8 mouse cellular contexts compared by ENCODE assay signal in the genomic region with DNA sequence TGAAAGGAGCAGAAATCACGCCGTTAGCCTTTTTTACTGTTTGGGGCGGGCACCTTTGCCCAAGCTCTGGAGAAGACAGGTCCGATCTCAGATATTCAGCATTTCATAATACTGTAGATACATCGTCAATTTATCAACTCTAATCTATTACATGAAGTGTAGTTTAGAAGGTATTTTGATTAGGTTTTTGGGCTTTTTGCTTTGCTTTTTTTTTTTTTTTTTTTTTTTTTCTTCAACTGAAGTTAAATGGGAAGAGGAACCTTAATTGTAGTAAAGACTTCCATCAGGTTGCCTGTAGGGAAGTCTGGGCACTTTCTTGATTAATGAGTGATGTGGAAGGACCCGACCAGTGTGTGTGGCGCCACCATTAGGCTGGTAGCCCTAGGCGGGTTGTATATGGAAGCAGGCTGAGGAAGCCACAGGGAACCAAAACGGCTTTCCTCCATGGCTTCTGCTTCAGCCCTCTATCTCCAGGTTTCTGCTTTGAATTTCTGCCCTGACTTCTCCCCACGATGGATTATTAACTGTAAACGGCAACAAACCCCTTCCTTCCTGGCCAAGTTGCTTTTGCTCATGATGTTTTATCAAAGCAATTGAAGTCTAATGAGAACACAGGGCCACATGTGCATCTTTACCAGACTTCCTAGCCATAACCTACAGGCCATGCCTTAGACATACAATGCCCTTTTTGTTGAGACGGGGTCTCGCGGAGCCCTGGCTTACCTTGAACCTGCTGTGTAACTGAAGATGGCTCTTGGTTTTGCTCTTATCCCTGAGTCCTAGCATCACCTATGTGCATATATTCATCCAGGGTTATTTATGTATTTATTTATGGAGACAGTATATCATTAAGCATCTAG. TPM values are rescaled to one million over a fixed set of nuclear protein-coding genes. Genes with fewer than 3 reads are reported as not detected.
A peak's percentile ranks its signal among the peaks of the same experiment; 100 is the strongest.
DNase-seq lines count a peak whose midpoint lies in the region; ATAC-seq and TF ChIP-seq lines count a peak whose summit lies in the region.

No protein-coding gene starts in this region.

- H3K4me3 ChIP-seq in erythroblast, embryonic 14.5 days (replicated peaks) = peak overlapping the region; percentile 77
- H3K4me3 ChIP-seq in bone marrow macrophage, adult 2 months (ENCODE audit: insufficient read depth, low read length) = peak overlapping the region; percentile 80
- H3K4me3 ChIP-seq in forebrain, embryonic 13.5 days = peak overlapping the region; percentile 86
- peak overlapping the region; percentile 86 for H3K4me3 ChIP-seq in intestine, embryonic 15.5 days (replicated peaks)
- peak overlapping the region; percentile 87 for H3K4me3 ChIP-seq in lung, adult 2 months (replicated peaks; ENCODE audit: extremely low read depth, low read depth, low read length)

- peak overlapping the region; percentile 99 for H3K4me2 ChIP-seq in forebrain, embryonic 13.5 days
- peak overlapping the region; percentile 97 for H3K4me2 ChIP-seq in intestine, embryonic 15.5 days (replicated peaks)

- ATAC-seq in erythroblast, adult 5-6 weeks (replicated peaks; ENCODE audit: low FRiP score, poor library complexity, severe bottlenecking) = no peak
- ATAC-seq in forebrain, embryonic 13.5 days = no peak
- ATAC-seq in intestine, embryonic 15.5 days = no peak

- TF ChIP-seq POLR2A in bone marrow macrophage, adult 2 months (IDR thresholded peaks at IDR 0.05; ENCODE audit: borderline replicate concordance, low read depth, low read length) = no peak
- no peak for TF ChIP-seq POLR2A in lung, adult 2 months (IDR thresholded peaks at IDR 0.05; ENCODE audit: borderline replicate concordance, extremely low read depth, low read depth, low read length)

- H3K9me3 ChIP-seq in erythroblast, embryonic 14.5 days (ENCODE audit: control insufficient read depth, low read length) = no peaks in the 10 kb centered on the region; the same call in 1 of the 2 replicates
- no peaks in the 10 kb centered on the region for H3K9me3 ChIP-seq in forebrain, embryonic 13.5 days (replicated peaks)
- no peaks in the 10 kb centered on the region for H3K9me3 ChIP-seq in intestine, embryonic 15.5 days

- no peak for TF ChIP-seq CTCF in bone marrow macrophage, adult 2 months (IDR thresholded peaks at IDR 0.05; ENCODE audit: low read depth, low read length)
- TF ChIP-seq CTCF in lung, adult 2 months (IDR thresholded peaks at IDR 0.05; ENCODE audit: insufficient read depth, low read length) = no peak

- H3K27me3 ChIP-seq in erythroblast, embryonic 14.5 days (ENCODE audit: control insufficient read depth) = peaks cover 29% of the 10 kb centered on the region
- no peaks in the 10 kb centered on the region; the same call in 1 of the 2 replicates for H3K27me3 ChIP-seq in forebrain, embryonic 13.5 days
- H3K27me3 ChIP-seq in intestine, embryonic 15.5 days (replicated peaks) = no peaks in the 10 kb centered on the region
- no peaks in the 10 kb centered on the region for H3K27me3 ChIP-seq in splenic B cell, adult 2 months (ENCODE audit: control insufficient read depth, insufficient read depth, low read length, poor library complexity, severe bottlenecking)

- H3K4me1 ChIP-seq in erythroblast, embryonic 14.5 days (ENCODE audit: control insufficient read depth) = peaks cover 28% of the 10 kb centered on the region
- H3K4me1 ChIP-seq in bone marrow macrophage, adult 2 months (ENCODE audit: control insufficient read depth, insufficient read depth, low read length) = peaks cover 24% of the 10 kb centered on the region
- H3K4me1 ChIP-seq in forebrain, embryonic 13.5 days = peaks cover 12% of the 10 kb centered on the region
- peaks cover 9% of the 10 kb centered on the region for H3K4me1 ChIP-seq in intestine, embryonic 15.5 days (replicated peaks)
- H3K4me1 ChIP-seq in lung, adult 2 months (ENCODE audit: control insufficient read depth, insufficient read depth, low read length) = peaks cover 4% of the 10 kb centered on the region; the same call in 1 of the 2 replicates

- DNase-seq in lung, adult 2 months = no peak
- peak; percentile 35 for DNase-seq in splenic B cell, adult 2 months (ENCODE audit: low read depth, low spot score)
- no peak for DNase-seq in right cerebral cortex, adult 18-20 months

- peak overlapping the region; percentile 80 for H3K9ac ChIP-seq in forebrain, embryonic 13.5 days
- H3K9ac ChIP-seq in intestine, embryonic 15.5 days = peak overlapping the region; percentile 83

- H3K36me3 ChIP-seq in erythroblast, embryonic 14.5 days (ENCODE audit: control insufficient read depth) = no peaks in the 10 kb centered on the region
- H3K36me3 ChIP-seq in forebrain, embryonic 13.5 days (ENCODE audit: poor library complexity, severe bottlenecking) = no peaks in the 10 kb centered on the region
- no peaks in the 10 kb centered on the region for H3K36me3 ChIP-seq in intestine, embryonic 15.5 days
- H3K36me3 ChIP-seq in splenic B cell, adult 2 months (ENCODE audit: control insufficient read depth, insufficient read depth, low read length, poor library complexity, severe bottlenecking) = no peaks in the 10 kb centered on the region

- H3K27ac ChIP-seq in bone marrow macrophage, adult 2 months (ENCODE audit: insufficient read depth, low read depth, low read length) = peak overlapping the region; percentile 76
- H3K27ac ChIP-seq in forebrain, embryonic 13.5 days = peak overlapping the region; percentile 90
- H3K27ac ChIP-seq in intestine, embryonic 15.5 days = peak overlapping the region; percentile 87

- 29% methylated on average over 14 of the region's 14 CpGs for WGBS in forebrain, embryonic 13.5 days
- 29% methylated on average over 14 of the region's 14 CpGs for WGBS in intestine, embryonic 15.5 days
- WGBS in lung, adult 2 months = 24% methylated on average over 14 of the region's 14 CpGs

RNA-seq across cellular contexts. Expression of a gene that starts 1.0 kb away (rescaled TPM):
- polyA plus RNA-seq in erythroblast, embryonic 14.5 days (2012) = 0.08 and 0.25 TPM in 2 replicates
- 1.0 and 3.7 TPM in 2 replicates for total RNA-seq in erythroblast, adult 5-6 weeks (2015; ENCODE audit: low replicate concordance)
- total RNA-seq in erythroblast, adult 5-6 weeks (2017; ENCODE audit: low replicate concordance) = 3.5 and 4.3 TPM in 2 replicates
- 3.6 and 4.5 TPM in 2 replicates for polyA plus RNA-seq in bone marrow macrophage, adult 2 months (2012; ENCODE audit: insufficient read depth, insufficient read length, missing spikeins)
- polyA plus RNA-seq in forebrain, embryonic 13.5 days (2015; fragmentation: Nextera tagmentation; extraction: Ambion mirVana) = 27.1 and 28.6 TPM in 2 replicates
- 25.6 and 28.1 TPM in 2 replicates for polyA plus RNA-seq in intestine, embryonic 15.5 days (2015; fragmentation: Nextera tagmentation; extraction: Ambion mirVana)
- polyA plus RNA-seq in lung, adult 2 months (2012; rRNA removed) = 4.6 and 6.0 TPM in 2 replicates

RNA-seq across cellular contexts. Expression of a gene that starts 58.0 kb away (rescaled TPM):
- polyA plus RNA-seq in erythroblast, embryonic 14.5 days (2012) = 0.02 TPM in 1 of 2 replicates, not detected in the other
- total RNA-seq in erythroblast, adult 5-6 weeks (2015; ENCODE audit: low replicate concordance) = 0.63 and 4.8 TPM in 2 replicates
- total RNA-seq in erythroblast, adult 5-6 weeks (2017; ENCODE audit: low replicate concordance) = 0.17 TPM in 1 of 2 replicates, not detected in the other
- polyA plus RNA-seq in bone marrow macrophage, adult 2 months (2012; ENCODE audit: insufficient read depth, insufficient read length, missing spikeins) = 0.51 TPM in 1 of 2 replicates, not detected in the other
- 25.6 and 26.6 TPM in 2 replicates for polyA plus RNA-seq in forebrain, embryonic 13.5 days (2015; fragmentation: Nextera tagmentation; extraction: Ambion mirVana)
- polyA plus RNA-seq in intestine, embryonic 15.5 days (2015; fragmentation: Nextera tagmentation; extraction: Ambion mirVana) = 17.0 and 17.5 TPM in 2 replicates
- polyA plus RNA-seq in lung, adult 2 months (2012; rRNA removed) = 2.0 and 3.5 TPM in 2 replicates
